Mouse (Mus musculus): ENCODE data around the gene Gan. TPM values are rescaled to one million over a fixed set of nuclear protein-coding genes. Genes with fewer than 3 reads are reported as not detected.
A peak's percentile ranks its signal among the peaks of the same experiment; 100 is the strongest.

The Gan gene
- polyA plus RNA-seq, 1 experiment from 2014 or later = 2.4 TPM

GRCm38 (mm10) chr8:117222396-117222795, 64.5 kb downstream of the Gan start:
- Histone ChIP-seq H3K4me3 (ENCODE audit: low read depth, low read length) (no peak overlapping the region), H3K36me3 (ENCODE audit: control insufficient read depth, insufficient read depth, low read length) (no peaks in the 10 kb centered on the region), H3K27ac (replicated peaks) (no peak overlapping the region), H3K4me2 (replicated peaks; ENCODE audit: low read depth) (no peak overlapping the region), H3K4me1 (replicated peaks; ENCODE audit: control insufficient read depth, insufficient read depth) (no peaks in the 10 kb centered on the region), H3K9me3 (ENCODE audit: control insufficient read depth, low read length) (no peaks in the 10 kb centered on the region), H3K27me3 (ENCODE audit: control insufficient read depth, insufficient read depth, low read length) (no peaks in the 10 kb centered on the region), H3K9ac (ENCODE audit: low read length) (no peak overlapping the region)
- ATAC-seq (ENCODE audit: low FRiP score, low TSS enrichment) (no peak), DNase-seq (ENCODE audit: low spot score) (no peak)
- no peak for TF ChIP-seq EP300 (optimal IDR thresholded peaks at IDR 0.05)
- TF ChIP-seq CTCF (IDR thresholded peaks at IDR 0.05; ENCODE audit: low read depth) = no peak
- 52% methylated on average over 6 of the region's 6 CpGs for WGBS

DNA sequence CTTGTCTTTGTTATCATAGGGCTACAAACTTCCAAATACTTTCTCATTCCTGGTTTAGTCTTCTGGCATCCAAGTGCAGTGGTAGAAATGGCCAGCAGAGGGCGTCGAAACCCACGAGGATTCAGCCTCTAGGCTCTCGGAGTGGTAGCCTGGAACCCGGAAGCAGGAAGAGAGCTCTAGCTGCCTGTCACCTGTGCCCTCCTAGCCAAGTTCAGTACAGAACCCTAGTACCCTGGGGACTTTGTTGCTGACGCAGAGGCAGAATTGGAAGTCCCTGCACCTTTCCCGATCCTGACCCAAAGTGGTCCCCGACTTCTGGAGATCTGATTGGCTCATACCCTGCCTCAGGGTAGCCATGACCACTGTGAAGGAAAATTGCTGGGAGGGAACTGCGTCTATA, 66.7 kb downstream of the Gan start:
- no peaks in the 10 kb centered on the region for H3K9me3 ChIP-seq (ENCODE audit: control insufficient read depth, low read length)
- no peak overlapping the region; the same call in 1 of the 2 replicates for H3K9ac ChIP-seq (ENCODE audit: low read length)
- ATAC-seq (ENCODE audit: low FRiP score, low TSS enrichment) (peak; percentile 94), DNase-seq (ENCODE audit: low spot score) (peak; percentile 91)
- H3K36me3 ChIP-seq (ENCODE audit: control insufficient read depth, insufficient read depth, low read length) = no peaks in the 10 kb centered on the region
- peak overlapping the region; percentile 50 for H3K4me2 ChIP-seq (replicated peaks; ENCODE audit: low read depth)
- peak overlapping the region; percentile 23; the same call in 1 of the 2 replicates for H3K4me3 ChIP-seq (ENCODE audit: low read depth, low read length)
- H3K27me3 ChIP-seq (ENCODE audit: control insufficient read depth, insufficient read depth, low read length) = no peaks in the 10 kb centered on the region
- H3K27ac ChIP-seq (replicated peaks) = no peak overlapping the region; the same call in 1 of the 2 replicates
- WGBS = 11% methylated on average over 9 of the region's 9 CpGs
- no peaks in the 10 kb centered on the region for H3K4me1 ChIP-seq (replicated peaks; ENCODE audit: control insufficient read depth, insufficient read depth)
- TF ChIP-seq EP300 (optimal IDR thresholded peaks at IDR 0.05) (no peak), CTCF (IDR thresholded peaks at IDR 0.05; ENCODE audit: low read depth) (peak; percentile 98)

- Histone ChIP-seq H3K4me1 (replicated peaks; ENCODE audit: control insufficient read depth, insufficient read depth) (no peaks in the 10 kb centered on the region), H3K4me3 (ENCODE audit: low read depth, low read length) (no peak overlapping the region), H3K36me3 (ENCODE audit: control insufficient read depth, insufficient read depth, low read length) (no peaks in the 10 kb centered on the region), H3K27ac (replicated peaks) (no peak overlapping the region), H3K9me3 (ENCODE audit: control insufficient read depth, low read length) (no peaks in the 10 kb centered on the region), H3K9ac (ENCODE audit: low read length) (no peak overlapping the region), H3K4me2 (replicated peaks; ENCODE audit: low read depth) (no peak overlapping the region), H3K27me3 (ENCODE audit: control insufficient read depth, insufficient read depth, low read length) (no peaks in the 10 kb centered on the region)
- 78% methylated on average over 12 of the region's 12 CpGs for WGBS
- DNase-seq (ENCODE audit: low spot score) = no peak
- no peak for ATAC-seq (ENCODE audit: low FRiP score, low TSS enrichment)
- no peak for TF ChIP-seq EP300 (optimal IDR thresholded peaks at IDR 0.05)
- no peak for TF ChIP-seq CTCF (IDR thresholded peaks at IDR 0.05; ENCODE audit: low read depth)
Observed at GRCm38 (mm10) chr8:117226306-117226705, 68.4 kb downstream of the Gan start.

- Histone ChIP-seq H3K4me1 (replicated peaks; ENCODE audit: control insufficient read depth, insufficient read depth) (no peaks in the 10 kb centered on the region), H3K4me3 (ENCODE audit: low read depth, low read length) (no peak overlapping the region), H3K9me3 (ENCODE audit: control insufficient read depth, low read length) (no peaks in the 10 kb centered on the region), H3K27me3 (ENCODE audit: control insufficient read depth, insufficient read depth, low read length) (no peaks in the 10 kb centered on the region), H3K4me2 (replicated peaks; ENCODE audit: low read depth) (no peak overlapping the region), H3K9ac (ENCODE audit: low read length) (no peak overlapping the region), H3K36me3 (ENCODE audit: control insufficient read depth, insufficient read depth, low read length) (no peaks in the 10 kb centered on the region), H3K27ac (replicated peaks) (no peak overlapping the region)
- ATAC-seq (ENCODE audit: low FRiP score, low TSS enrichment) (no peak), DNase-seq (ENCODE audit: low spot score) (no peak)
- WGBS = 77% methylated on average over 2 of the region's 2 CpGs
- TF ChIP-seq EP300 (optimal IDR thresholded peaks at IDR 0.05) (no peak), CTCF (IDR thresholded peaks at IDR 0.05; ENCODE audit: low read depth) (no peak)
Observed at GRCm38 (mm10) chr8:117227339-117227738, 69.4 kb downstream of the Gan start.

- ATAC-seq (ENCODE audit: low FRiP score, low TSS enrichment) (no peak), DNase-seq (ENCODE audit: low spot score) (no peak)
- Histone ChIP-seq H3K4me2 (replicated peaks; ENCODE audit: low read depth) (no peak overlapping the region), H3K36me3 (ENCODE audit: control insufficient read depth, insufficient read depth, low read length) (no peaks in the 10 kb centered on the region), H3K9me3 (ENCODE audit: control insufficient read depth, low read length) (no peaks in the 10 kb centered on the region), H3K4me1 (replicated peaks; ENCODE audit: control insufficient read depth, insufficient read depth) (no peaks in the 10 kb centered on the region), H3K27me3 (ENCODE audit: control insufficient read depth, insufficient read depth, low read length) (no peaks in the 10 kb centered on the region), H3K27ac (replicated peaks) (no peak overlapping the region), H3K9ac (ENCODE audit: low read length) (no peak overlapping the region), H3K4me3 (ENCODE audit: low read depth, low read length) (no peak overlapping the region)
- TF ChIP-seq CTCF (IDR thresholded peaks at IDR 0.05; ENCODE audit: low read depth) (no peak), EP300 (optimal IDR thresholded peaks at IDR 0.05) (no peak)
- WGBS = 80% methylated on average over 7 of the region's 7 CpGs
Observed at GRCm38 (mm10) chr8:117233199-117233598, 75.3 kb downstream of the Gan start.

- Histone ChIP-seq H3K9ac (ENCODE audit: low read length) (no peak overlapping the region), H3K27me3 (ENCODE audit: control insufficient read depth, insufficient read depth, low read length) (no peaks in the 10 kb centered on the region), H3K4me1 (replicated peaks; ENCODE audit: control insufficient read depth, insufficient read depth) (no peaks in the 10 kb centered on the region), H3K4me3 (ENCODE audit: low read depth, low read length) (no peak overlapping the region), H3K9me3 (ENCODE audit: control insufficient read depth, low read length) (no peaks in the 10 kb centered on the region), H3K4me2 (replicated peaks; ENCODE audit: low read depth) (no peak overlapping the region), H3K36me3 (ENCODE audit: control insufficient read depth, insufficient read depth, low read length) (no peaks in the 10 kb centered on the region), H3K27ac (replicated peaks) (no peak overlapping the region)
- 95% methylated on average over 4 of the region's 4 CpGs for WGBS
- ATAC-seq (ENCODE audit: low FRiP score, low TSS enrichment) (no peak), DNase-seq (ENCODE audit: low spot score) (no peak)
- TF ChIP-seq EP300 (optimal IDR thresholded peaks at IDR 0.05) (no peak), CTCF (IDR thresholded peaks at IDR 0.05; ENCODE audit: low read depth) (no peak)
Observed at GRCm38 (mm10) chr8:117236531-117236930, 78.6 kb downstream of the Gan start.
